Mouse (Mus musculus): ENCODE measurements around the gene Afp.

Afp gene

DNA sequence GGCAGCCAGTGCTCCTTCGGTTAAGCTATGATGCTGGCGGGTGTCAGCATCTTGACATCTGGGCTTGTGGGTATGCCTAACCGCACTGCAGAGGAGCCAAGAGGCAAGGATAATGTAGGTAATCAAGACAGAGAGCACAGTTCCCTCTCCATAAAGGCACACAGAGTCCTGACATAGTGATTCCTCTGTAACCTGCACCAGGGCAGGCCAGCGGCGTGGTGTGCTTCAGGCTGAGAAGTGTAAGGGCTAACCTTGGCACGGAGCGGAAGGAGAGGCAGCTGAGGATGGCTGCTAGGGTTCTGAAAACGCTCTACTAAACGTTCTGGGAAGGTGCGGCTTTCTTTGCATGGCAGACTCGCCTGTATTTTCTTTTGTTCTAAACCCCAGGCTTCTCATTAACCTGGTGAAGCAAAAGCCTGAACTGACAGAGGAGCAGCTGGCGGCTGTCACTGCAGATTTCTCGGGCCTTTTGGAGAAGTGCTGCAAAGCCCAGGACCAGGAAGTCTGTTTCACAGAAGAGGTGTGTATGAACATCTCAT lies 16.9 kb downstream of the Afp start:
- no peak for DNase-seq (ENCODE audit: low read depth, low spot score)

DNA sequence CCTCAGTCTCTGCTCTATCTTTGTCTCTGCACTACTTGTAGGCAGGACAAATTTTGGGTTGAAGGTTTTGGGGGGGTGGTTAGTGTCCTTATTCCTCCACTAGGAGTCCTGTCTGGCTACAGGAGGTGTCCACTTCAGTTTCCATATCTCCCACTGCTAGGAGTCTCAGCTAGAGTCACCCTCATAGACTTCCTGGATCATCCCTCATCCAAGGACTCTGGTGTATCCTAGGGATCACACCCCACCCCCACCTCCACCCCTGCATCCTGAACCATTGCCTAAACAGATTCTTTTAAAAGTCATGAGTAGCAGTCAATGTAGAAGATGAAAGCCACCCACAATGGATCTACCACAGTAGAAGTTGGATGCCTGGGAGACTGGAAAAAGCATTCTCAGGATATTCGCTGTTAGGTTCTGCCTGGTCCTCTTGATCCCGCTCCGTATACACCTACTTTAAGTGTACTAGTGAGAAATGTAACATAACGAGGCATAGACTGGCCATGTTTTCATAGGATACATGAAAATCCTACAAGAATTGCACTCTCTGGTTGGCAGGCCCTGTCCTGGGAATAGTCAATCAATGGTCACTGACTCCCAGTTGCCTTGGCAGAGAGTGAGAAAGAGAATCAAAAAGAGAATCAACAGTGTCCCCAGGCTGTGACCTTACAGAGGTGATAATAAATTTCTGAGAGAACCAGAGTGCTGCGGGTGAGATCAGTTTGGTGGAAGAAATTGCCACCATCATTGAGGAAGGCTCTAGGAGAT lies 19.5 kb downstream of the Afp start:
- DNase-seq (ENCODE audit: low read depth, low spot score) = peak; percentile 6

DNA sequence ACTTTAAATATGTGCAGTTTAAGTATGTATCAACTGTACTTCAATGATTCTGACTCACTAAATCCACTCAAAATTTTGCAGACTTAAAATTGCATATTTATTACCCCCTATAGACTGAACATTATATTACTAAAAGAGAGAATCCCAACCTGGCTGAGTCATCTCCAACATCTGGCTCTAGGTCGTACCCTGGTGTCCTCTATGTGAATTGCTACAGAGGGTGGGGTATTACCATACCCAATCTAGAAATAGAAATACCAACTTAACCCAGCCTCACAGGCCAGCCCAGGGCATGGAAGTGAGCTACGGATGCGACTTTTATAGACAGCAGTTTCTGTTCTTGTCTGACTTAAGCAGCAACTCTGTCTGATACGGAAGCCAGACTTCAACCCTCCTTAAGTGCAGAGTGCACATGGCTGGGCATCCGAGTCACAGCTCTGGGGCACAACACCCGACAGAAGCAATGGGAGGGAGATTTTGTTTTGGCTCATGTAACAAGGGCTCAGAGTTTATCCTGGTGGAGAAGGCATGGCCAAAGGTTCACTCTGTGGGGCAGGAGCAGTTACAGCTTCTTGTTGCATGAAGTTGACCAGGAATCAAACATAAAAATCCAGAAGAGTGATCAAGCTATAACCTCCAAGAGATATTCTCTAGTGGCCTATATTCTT lies 21.9 kb downstream of the Afp start:
- peak; percentile 27 for DNase-seq (ENCODE audit: low read depth, low spot score)

DNA sequence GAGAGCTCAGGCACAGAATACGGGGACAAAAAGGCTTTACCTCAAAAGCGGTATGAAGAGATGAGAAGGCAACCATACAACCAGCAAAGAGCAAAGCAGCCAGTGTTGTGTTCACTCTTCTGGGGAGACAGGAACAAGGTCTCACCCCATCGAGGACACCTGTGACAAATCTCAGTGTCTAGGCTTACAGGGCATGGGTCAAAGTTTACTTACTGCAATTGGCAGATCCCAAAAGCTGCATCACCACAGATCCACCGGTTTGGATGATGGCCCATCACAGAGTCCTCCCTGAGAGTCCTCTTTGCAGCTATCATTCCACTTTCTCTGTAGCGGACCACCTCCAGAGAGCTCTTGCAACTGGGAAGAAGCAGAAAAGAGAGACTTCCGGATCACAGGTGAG lies 25.0 kb downstream of the Afp start:
- no peak for DNase-seq (ENCODE audit: low read depth, low spot score)

DNA sequence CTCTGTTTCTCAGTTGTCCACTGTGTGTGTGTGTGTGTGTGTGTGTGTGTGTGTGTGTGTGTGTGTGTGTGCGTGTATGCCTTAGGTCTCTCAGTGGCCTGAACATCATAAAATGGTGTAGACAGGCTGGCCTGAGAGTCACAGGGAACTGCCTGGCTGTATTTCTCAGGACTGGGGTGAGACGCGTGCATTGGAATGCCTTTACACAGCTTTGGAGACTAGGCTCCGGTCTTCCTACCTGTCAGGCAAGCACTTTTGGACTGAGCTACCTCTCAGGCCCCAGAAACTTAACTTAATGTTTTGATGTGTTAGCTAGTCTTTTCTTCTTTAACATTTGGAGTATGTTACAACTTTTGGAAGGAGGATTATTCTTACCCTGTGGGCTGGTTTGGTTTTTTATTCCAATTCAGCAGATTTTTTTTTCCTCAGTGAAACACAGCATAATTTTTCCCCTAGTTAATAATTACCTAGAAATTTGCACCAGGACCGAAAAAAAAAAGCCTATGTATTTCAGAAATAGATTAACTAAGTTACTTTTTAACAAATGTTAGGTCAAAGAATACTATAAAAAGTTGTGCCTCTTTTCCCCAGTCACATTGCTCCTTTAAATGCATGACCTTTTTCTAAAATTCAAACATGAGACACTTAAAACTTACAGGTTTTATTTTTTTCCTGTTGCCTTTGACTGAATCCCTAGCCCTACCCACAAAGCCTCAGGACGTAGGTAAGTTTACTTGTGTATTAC lies 28.0 kb downstream of the Afp start, which contains the start of gene Afm:
Gene Afm (plus strand): TSS at position 577 of the 745 bp plus-strand sequence.
- no peak for DNase-seq (ENCODE audit: low read depth, low spot score)

DNA sequence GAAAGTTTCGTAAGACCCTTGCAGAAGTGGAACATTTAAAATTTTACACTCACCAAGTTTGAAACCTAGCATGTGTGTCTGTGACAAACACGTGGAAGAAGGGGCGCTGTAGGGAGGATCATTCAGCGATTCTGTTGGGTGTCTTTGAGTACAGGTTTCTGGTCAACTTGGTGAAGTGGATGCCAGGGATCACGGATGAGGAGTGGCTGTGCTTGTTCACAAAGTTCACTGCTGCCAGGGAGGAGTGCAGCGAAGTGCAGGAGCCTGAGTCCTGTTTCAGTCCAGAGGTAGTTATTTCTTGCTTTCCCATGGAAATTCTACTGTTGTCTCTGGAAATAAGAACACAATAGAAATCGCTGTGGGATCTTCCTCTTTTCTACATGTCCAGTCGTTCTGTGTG lies 60.7 kb downstream of the Afp start:
- no peak for DNase-seq (ENCODE audit: low read depth, low spot score)

DNA sequence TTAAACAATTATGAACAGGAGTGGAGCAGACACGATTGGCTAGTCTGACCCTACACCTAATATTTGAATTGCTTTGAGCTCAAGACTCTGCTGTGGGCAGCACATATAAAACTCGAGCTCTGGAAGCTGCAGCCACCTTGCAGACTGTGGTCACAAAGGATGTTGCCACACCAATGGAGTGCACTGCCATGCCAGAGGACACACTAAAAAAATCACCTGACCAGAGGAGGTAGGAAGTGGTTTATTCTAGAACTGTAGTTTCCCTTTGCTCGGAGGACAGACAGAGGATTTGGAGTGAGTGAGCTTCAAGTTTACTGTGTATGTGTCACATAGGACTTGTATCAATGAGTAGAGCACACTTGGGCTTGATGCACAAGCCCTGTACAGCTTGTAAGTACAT lies 65.5 kb downstream of the Afp start:
- DNase-seq (ENCODE audit: low read depth, low spot score) = no peak
